Mouse (Mus musculus): ENCODE data around the gene Set.
"Not testable (repeated sequence)": the region's sequence is repeated elsewhere in the genome, so short reads cannot be mapped to it uniquely, and the experiment has no call there.

Gene Set

DNA sequence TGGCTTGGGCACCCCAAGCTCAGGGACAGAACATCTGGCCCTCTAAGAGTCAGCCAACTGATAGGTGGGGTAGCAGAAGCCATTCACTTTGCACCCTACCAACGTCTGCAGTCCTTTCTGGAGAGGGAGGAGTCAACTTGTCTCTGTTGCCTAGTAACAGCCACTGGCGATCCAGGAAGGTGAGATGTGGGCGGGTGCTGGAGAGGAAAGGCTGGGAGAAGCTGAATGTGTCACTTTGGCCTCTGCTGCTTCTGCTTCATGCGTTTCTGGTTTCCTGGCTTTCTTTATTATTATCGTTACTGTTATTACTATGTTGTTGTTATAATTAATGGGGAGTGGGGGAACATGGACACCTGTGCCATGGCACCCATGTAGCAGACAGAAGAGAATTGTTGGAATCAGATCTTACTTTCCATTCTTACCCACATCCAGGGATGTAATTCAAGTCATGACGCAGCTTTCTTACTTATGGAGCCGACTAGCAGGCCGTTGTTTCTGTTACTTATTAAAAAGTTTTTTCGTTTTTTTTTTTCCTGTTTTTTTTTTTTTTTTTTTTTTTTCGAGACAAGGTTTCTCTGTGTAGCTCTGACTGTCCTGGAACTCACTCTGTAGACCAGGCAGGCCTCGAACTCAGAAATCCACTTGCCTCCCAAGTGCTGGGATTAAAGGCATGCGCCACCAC is at the start of gene Set:
Set (plus strand) TSS at position 156 of the 682 bp plus-strand sequence.
- DNase-seq (ENCODE audit: low spot score in 2 of 2) = no peak

DNA sequence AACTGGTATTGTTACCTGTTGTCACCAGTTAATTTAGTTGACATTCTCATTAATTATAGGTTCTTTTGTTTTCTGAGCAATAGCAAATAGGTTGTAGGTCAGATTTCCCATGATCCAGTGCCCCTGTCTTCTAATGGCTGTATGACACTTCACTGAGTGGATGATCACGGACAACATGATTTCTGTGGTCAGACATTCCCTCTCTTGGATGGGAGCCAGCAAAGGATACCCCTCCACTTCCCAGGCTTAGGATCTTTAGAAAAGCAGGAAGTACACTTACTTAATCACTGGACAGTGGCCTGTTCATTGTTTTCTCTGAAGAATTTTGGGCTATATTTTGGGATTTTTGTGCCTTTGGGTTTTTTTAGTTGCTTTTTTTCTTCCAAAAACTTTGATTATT is 48.1 kb upstream of the Set start:
- no peak for DNase-seq (ENCODE audit: low spot score in 2 of 2)

DNA sequence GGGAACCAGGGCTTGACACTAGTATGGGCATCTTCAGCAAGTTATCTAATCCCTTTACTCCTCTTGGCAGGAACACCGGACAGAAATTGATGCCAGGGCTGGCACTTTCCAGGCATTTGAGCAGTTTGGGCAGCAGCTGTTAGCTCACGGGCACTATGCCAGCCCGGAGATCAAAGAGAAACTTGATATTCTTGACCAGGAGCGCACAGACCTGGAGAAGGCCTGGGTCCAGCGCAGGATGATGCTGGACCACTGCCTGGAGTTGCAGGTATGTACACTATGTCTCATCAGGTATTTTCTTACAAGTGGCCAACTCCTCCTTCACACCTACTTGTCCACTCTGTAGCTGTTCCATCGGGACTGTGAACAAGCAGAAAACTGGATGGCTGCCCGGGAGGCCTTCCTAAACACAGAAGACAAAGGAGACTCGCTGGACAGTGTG is 46.3 kb upstream of the Set start:
- DNase-seq (ENCODE audit: low spot score in 2 of 2) = no peak

DNA sequence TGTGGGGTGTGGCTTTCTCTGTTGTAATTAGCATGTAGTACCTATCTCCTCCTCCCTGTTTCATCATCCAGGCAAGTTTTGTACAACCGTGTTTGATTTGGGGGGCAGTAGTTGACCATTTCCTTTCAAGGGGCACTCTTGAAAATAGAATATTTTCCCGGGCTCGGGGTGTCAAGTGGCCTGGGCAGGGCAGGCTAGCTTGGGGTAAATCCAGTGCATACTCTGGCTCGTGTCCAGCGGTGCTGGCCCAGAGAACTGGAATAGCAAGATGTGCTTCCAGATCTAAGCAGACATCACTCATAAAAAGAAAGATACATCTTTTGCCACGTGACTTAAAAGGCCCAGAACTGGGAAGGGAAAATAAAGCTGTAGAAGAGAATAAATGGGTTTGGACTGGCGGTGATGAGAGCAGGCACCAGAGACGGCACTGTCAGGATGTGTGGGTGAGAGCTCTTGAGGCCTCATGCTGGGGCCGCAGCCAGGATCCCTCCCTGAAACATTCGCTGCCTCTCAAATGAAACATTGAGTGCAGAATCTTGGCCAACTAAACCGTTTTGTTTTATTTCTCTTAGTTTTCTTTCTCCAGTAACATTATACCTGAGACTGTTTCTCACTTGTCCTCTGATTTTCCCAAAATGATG is 42.7 kb upstream of the Set start:
- no peak for DNase-seq (ENCODE audit: low spot score in 2 of 2)

DNA sequence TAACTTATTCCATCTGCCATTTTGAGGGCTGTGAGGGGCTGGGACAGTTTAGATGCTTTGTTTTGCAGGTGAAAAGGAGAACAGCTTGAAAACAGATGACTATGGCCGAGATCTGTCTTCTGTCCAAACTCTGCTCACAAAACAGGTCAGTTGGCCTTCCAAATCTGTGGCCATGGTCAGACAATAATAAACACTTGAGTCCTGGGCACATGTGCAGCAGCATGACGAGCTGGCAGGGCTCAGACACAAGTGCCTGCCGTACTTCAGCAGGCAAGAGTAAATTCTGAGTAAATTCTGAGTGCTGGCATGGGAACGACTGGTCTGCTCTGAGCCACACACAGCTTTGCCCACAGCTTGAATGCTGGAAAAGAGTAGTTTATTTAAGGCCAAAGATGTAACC is 31.7 kb upstream of the Set start:
- no peak for DNase-seq (ENCODE audit: low spot score in 2 of 2)

DNA sequence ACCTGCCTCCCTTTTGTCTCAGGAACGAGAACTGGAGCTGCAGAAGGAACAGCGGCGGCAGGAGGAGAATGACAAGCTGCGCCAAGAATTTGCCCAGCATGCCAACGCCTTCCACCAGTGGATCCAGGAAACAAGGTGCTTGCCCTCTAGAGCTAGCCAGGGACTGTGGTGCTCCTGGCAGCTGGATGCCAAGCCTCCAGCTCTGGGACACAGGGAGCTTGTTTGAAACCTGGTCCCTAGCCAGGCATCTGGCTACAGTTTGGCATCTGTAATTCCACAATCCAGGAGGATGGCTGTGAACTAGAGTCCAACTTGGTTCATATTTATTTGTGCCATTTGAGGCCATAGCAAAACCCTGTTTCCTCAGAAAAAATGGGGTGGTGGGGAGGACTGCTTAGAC is 30.2 kb upstream of the Set start:
- DNase-seq (ENCODE audit: low spot score in 2 of 2) = no peak

DNA sequence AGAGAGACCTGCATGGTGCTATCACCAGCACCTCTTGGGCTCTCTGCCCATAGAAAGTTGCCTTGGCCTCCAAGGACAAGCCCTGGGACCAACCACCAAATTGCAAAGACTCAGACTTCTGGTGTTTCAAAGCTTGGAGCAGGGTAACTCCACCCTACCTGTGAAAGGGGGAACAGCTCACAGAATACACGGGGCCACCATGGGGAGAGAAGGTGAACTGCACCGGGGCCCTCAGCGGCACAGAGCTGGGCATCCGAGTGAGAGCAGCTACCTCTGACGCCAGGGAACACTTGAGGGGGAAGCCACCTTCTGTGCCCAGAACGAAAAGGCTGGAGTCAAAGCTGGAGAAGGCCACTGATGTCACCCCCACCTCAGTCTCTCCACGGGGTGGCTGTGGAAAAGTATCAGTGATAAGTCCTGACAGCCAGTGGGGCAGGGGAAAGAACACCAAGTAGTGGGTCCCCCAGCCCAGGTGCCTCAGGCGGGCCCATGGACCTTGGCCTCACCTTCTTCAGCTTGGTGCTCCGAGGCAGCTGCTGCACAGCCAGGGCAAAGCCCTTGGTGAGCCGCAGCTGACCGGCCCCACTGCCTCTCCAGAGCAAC is 24.8 kb upstream of the Set start:
- no peak for DNase-seq (ENCODE audit: low spot score in 2 of 2)

DNA sequence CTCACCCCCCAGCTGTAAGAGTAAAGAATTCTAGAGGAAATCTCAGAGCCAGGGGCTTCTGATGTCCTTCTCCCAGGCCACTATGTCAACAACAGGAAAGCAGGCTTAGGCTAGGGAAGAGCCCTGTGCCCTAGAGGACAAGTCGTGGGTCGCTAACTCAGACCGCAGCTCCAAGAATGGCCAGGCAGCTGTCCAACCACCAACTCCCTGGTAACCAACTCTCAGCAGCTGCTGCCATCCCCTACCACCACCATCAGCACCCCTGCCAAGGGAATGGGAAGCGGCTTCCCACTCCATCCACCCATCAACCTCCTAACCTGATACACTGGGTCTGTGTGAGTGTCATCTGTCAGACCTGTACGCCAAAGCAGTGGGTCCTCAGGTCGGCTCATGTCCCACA is 24.2 kb upstream of the Set start:
- DNase-seq (ENCODE audit: low spot score in 2 of 2) = no peak

DNA sequence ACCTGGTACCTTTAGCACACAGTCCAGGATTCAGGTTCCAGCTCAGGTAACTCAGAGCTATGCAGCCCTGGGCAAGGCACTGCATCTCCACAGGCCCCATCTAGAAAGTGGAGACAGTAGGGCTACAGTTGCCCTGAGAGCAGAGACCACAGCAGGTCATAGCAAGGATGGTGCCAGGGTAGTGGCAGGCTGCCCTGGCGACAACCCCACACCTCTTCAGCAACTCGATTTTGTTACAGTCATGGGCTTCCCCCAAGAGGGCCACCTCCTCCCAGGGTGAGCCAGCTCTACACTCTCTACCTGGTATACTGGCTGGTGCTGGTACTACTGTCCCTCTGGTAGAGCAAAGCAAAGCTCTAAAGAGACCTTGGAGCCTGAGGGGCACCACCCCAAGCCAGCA is 19.4 kb upstream of the Set start:
- DNase-seq (ENCODE audit: low spot score in 2 of 2) = no peak

DNA sequence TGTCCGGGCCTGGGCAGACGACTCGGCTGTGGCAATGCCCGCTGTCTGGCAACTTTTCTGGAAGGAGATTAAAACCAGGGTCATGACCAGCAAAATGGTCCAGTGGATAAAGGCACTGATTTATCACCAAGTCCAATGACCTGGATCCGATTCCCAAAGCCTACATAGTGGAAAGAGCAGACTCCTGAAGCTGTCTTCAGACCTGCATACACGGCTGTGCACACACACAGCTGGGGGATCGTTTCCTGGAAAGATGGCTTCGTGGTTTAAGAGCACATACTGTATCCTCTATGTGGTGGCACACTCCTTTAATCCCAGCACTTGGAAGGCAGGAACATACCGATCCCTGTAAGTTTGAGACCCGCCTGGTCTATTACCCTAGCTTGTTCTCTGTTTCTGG is 18.8 kb upstream of the Set start:
- DNase-seq (ENCODE audit: low spot score in 2 of 2) = no peak

DNA sequence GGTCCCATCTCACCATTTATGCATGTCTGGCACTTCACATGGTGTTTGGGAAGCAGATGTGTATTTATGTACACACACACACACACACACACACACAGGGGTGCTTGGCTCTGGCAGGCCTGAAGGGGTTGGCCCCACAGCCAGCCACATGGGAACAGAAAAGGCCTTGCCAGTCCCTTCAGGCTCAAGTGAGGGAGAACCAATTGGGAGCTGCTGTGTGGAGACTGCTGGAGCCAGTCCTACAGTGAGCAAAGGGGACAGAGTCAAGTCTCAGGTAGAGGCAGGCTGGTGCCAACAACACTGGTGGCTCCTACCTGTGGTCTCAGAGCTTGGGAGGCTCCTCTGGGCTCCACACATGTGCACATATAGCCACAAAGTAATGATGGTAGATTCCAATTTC is 17.5 kb upstream of the Set start:
- DNase-seq (ENCODE audit: low spot score in 2 of 2) = no peak

DNA sequence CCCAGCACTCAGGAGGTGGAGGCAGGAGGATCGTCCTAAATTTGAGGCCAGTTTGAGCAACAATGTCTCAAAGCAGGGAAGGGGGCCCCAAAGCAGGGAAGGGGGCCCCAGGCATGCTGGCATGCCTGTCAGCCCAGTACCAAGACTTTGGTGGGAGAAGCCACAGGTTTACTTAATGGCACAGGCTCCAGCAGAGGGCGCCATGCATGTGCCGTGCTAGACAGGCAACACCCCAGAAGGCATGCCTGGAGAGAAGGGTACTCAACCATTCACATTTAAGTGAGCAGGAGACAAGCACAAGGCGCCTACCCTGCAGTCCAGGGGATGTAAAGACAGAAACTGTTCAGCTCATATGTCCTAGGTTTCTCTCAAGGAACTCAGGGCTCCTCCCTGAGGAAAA is 14.7 kb upstream of the Set start:
- DNase-seq (ENCODE audit: low spot score in 2 of 2) = peak; percentile 65 to 82

DNA sequence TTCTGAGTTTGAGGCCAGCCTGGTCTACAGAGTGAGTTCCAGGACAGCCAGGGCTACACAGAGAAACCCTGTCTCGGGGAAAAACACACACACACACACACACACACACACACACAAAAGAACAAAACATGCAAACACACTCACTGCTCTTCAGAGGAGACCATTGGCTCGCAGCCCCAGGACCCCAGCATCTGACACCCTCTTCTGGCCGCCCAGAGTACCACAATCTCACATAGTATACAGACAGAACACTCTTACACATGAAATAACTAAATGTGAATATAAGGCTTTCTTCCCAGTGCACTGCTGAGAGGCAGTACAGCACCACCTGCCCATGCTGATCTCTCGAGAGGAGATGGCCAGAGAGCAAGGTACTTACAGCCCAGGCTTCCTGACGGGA is 12.6 kb upstream of the Set start:
- DNase-seq (ENCODE audit: low spot score in 2 of 2) = no peak

DNA sequence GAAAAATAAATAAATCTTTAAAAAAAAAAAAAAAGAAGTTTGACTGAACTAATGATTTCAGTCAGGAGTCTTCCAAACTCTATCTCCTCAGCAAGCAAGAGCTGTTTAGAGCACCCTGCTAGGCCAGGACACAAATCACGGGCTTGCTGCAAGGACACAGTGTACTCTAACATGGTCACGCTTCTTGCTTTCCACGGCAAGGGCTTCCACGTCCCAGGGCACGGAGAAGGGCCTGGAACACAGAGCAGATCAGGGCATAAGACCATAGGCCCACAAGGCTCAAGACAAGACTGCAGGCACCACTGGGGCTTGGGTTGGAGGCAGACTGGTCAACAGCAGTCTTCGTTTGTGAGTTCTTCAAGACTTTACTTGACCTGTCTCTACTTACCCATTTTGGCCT is 10.1 kb upstream of the Set start:
- no peak for DNase-seq (ENCODE audit: low spot score in 2 of 2)

DNA sequence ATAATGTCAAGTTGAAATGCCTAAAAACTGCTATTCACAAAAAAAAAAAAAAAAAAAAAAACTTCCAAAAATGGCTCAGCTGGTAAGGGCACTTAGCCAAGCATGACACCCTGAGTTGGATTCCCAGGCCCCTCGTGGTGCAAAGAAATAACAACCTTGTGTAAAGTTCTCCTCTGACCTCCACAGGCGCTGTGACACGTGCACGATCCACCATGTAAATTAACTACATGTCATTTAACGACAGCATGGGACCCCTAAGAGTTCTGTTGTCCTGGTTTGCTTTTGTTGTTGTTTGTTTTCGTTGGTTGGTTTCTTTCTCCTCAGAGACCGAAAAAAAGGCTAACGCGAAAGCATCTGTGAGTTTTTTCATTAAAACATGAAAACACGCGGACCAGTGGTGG is 9.1 kb upstream of the Set start:
- DNase-seq (ENCODE audit: low spot score in 2 of 2) = no peak

DNA sequence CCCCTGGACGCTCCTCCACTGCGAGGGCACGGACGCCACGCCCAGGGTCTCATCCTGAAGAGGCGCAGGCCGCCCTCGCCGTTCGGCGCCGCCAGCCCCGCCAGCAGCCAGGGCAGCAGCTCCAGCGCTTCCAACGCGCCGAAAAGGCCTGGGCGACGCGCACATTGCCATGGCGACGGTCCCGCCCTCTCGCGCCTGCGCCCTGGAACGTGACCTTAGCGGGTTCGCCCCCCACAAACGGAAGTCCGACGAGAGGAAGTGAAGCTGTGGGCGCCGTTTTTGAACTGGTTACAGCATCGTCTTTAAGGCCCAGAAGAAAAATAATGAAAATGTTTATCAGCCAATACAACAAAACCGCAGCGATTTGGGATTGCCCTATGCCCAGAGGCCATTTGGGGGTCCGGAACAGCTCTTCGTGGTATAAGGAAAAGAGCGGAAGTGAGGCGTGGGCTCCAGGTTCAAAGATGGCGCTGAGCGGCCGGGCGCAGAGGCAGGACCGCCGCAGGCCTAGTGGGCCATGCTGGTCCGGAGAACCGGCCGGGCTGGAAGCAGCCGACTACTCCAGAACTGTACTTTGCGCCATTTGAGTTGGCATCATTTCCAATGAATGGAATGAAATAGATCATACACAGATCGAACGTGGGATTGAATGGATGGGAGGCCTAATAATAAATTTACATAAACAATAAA is 8.3 kb upstream of the Set start, which contains the start of gene Wdr34:
Wdr34 (minus strand) TSS at position 183 of the 690 bp plus-strand sequence.
- DNase-seq (ENCODE audit: low spot score in 2 of 2) = peak; percentile 97 to 99

DNA sequence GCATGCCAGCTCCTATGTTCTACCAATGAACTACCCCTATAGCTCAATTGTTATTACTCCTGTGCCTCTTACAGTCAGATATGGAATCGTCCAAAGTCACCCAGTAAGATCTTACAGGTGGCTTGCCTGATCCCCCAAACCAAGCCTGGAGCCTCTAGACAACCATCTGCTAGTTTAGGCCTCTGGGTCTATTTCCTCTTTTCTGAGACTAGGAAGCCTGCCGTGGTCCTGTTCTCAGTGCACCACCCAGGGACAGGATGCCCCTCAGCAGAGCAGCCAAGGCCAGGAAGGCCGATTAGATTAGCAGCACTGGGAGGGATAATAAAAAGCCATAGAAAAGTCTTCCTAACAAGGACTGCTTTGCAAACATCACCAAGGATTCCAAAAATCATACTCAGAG is 7.3 kb upstream of the Set start:
- no peak for DNase-seq (ENCODE audit: low spot score in 2 of 2)

DNA sequence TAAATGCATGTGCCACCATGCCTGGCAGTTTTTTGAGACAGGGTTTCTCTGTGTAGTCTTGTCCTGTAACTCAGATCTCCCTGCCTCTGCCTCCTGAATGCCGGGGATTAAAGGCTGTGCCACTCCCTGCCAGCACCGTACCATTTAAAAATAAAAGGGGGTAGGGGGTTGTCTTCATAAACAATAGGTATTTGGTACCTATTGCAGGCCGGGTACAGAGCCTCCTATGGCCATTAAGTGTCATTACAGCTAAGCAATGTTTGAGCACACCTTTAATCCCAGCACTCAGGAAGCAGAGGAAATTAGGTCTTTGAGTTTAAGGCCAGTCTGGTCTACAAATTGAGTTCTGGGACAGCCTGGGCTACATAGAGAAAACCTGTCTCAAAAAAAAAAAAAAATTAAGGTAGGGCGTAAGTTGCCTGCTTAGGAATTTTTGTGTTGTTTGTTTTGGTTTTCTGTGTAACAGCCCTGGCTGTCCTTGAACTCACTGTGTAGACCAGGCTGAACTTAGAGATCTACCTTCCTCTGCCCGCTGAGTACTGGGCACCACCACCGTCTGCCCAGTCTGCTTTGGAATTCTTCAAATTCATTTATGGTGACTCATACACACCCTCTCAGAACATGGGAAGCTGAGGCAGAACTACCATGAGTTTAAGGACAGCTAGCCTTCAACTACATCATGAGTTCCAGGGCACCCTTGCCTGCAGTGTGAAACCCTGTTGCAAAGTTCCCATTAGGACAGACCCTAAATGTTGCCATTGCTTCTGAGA is 5.0 kb upstream of the Set start:
- DNase-seq (ENCODE audit: low spot score in 2 of 2) = no peak

DNA sequence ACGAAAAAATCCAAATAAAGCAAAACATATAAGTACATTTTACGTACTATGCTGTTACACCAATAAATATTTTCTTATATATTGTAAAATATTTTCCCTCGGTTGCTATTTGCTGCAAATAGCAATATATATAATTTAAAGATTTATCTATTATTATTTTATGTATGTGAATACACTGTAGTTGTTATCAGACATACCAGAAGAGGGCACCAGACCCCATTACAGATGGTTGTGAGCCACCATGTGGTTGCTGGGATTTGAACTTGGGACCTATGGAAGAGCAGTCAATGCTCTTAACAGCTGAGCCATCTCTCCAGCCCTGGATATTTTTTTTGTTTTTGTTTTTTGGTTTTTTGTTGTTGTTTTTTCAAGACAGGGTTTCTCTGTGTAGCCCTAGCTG is 1.9 kb upstream of the Set start:
- not testable (repeated sequence) for DNase-seq (ENCODE audit: low spot score in 2 of 2)

DNA sequence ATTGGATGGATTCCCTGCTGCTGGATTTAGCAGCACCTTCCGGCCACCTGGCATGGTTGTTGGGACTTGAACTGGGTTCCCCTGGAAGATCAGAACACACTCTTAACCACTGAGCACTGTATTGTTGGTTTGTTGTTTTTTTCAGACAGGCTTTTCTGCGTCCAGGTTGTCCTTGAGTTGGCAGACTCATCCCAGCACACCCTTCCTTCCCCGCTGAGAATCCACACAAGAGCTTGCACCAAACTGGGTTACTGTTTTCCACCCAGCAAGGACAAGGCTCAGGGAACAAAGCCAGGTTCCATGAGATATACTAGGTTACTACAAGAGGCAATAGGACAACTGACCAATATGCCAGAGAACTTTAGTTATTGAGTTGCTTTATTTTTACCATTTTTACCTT is 442 bp upstream of the Set start:
- DNase-seq (ENCODE audit: low spot score in 2 of 2) = no peak

DNA sequence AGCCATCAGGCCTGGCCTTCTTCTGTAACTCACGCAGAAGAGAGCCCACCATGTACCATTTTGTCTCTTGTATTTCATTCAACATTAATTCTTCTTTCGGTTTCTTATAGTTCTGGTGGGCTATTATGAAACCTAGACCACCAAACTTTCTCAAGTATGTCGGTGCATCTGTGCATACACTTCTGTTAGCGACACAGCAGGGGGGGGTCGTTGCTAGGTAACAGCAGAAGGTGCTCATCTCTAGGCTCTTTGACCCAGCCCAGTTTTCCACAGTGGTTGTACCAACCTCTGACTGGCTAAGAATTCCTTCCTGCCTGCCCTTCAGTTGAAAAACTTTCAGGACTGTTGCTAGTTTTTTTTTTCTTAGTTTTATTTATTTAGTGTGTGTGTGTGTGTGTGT is 1.2 kb downstream of the Set start:
- DNase-seq (ENCODE audit: low spot score in 2 of 2) = no peak

Data from urinary bladder, postnatal 4 days (tissue).